Mouse (Mus musculus) megakaryocyte, adult 5-6 weeks (primary cell): ENCODE data around the gene Rassf3. TPM values are rescaled to one million over a fixed set of nuclear protein-coding genes. Genes with fewer than 3 reads are reported as not detected.
A peak's percentile ranks its signal among the peaks of the same experiment; 100 is the strongest.

Experiments
- ATAC-seq: 2 replicates; pipeline ENCODE4 v1.8.0; 2016; ENCODE audit warnings: mild to moderate bottlenecking, inconsistent platforms; ENCODE audit not compliant: poor library complexity, severe bottlenecking
- total RNA-seq, 2 experiments: library from RNA; stranded (forward) in 1 of 2; stranded (reverse) in 1 of 2; fragments of 153-499, 151-499 nt in 1 of 2; fragments of 221-1000, 200-1000 nt in 1 of 2; gene quantifications; 2 replicates each; pipeline versions ENCODE4 v1.2.3 to v1.2.4; 2015 to 2017

Gene Rassf3
- total RNA-seq, 2 experiments from 2014 or later, result 56.4 to 65.7 TPM

DNA sequence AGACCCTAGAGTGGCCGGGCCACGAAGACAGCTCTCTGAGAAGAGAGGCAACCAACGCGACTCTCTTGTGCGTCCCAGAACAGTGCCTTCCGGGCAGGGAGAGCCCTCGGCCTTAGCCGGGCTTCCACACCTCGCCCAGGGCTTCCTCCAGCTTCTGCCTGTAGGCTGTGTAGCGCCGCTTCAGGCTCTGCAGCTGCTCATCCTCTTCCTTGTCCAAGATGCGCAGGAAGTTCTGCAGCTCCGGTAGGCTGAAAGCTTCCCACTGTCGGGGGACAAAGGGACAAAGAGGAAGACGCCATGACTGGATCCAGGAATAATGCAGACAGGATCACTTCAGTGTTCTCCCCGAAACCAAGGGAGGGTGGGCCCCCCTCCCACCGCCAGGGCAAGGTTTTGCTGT, 63.3 kb downstream of the Rassf3 start:
- ATAC-seq, result no peak

GRCm38 (mm10) chr10:121411721-121412455, 64.3 kb downstream of the Rassf3 start:
- no peak for ATAC-seq

GRCm38 (mm10) chr10:121409717-121410116, 66.4 kb downstream of the Rassf3 start:
- ATAC-seq, result peak; percentile 61

GRCm38 (mm10) chr10:121403946-121404345, 72.2 kb downstream of the Rassf3 start:
- no peak for ATAC-seq

DNA sequence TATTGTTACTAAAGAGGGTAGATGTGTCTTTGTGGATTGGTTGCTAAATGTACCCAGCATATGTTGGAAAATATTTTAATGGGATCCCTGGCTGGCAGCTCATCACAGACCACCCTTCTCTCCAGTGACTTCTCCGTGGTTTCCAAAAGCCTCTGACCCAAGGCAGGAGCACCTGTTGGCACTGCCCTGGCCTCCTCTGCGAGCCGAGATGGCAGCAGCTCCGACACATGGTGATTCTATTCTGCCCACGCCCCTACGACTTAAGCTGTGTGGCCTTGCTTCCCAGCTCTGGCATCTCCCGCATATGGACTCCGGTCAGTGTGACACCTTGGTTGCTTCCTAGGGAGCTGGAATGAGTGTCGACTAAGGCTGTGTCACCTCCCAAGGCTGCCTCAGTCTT, 73.0 kb downstream of the Rassf3 start:
- no peak for ATAC-seq

GRCm38 (mm10) chr10:121401005-121401404, 75.1 kb downstream of the Rassf3 start:
- ATAC-seq, result no peak

DNA sequence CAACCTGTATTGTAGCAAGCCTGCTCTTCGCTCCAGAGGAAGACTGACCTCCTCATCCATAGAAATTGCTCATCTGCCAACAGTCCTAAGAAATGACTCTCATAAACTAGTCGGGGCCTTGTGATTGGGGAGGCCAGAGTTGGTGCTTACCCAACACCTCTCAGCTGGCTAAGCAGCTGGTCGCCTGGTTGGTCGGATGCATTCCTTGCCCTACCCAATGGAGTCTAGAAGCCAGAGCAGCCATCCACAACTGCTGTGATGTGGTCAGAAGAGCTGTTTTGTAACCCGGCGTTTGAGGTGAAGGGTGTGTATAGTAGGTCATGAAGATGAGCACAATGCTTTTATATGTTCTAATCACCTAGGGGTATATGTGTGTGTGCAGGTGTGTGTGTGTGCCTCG, 77.5 kb downstream of the Rassf3 start:
- ATAC-seq, result no peak

- ATAC-seq, result no peak
Observed at GRCm38 (mm10) chr10:121395542-121396176, 80.5 kb downstream of the Rassf3 start.

GRCm38 (mm10) chr10:121394789-121395325, 81.3 kb downstream of the Rassf3 start:
- ATAC-seq, result no peak

DNA sequence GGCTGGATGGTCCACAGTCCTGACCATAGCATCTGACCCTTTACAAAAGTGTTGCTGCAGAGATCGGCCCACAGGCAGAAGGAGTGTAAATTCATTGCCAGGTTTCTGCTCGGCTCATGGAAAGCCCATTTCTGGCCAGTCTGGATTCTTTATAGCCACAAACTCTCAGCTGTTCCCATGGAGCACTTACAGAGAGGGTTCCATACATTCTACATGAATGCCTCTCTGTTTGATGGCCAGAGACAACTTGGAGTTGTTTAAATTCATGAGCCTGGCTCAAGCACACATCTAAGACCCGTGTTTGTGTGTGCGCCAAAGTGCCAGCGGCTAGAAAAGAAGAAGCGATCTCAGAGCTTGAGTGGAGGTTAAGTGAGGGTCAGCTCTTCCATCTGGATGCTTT, 81.9 kb downstream of the Rassf3 start:
- no peak for ATAC-seq

DNA sequence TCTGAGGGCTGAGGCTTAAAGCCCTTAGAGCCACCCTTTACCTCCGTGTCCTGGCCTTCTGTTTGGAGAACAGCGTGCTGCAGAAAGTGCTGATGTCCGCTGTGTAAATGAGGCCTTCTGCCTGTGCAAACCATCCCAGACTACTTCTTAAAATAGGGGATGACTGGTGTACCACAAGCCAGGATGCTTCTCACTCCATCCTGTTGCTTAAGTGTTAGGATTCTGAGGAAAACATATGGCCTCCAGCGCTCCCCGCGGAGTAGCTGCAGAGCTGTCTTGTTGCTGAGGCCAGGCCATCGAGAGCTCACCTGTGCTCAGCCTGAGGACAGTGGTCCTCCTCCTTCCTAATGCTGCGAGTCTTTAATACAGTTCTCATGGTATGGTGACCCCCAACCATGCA, 84.2 kb downstream of the Rassf3 start:
- ATAC-seq, result no peak

- ATAC-seq, result no peak
Observed at GRCm38 (mm10) chr10:121390602-121391001, 85.5 kb downstream of the Rassf3 start.

GRCm38 (mm10) chr10:121386347-121386746, 89.8 kb downstream of the Rassf3 start:
- ATAC-seq, result no peak

- ATAC-seq, result no peak
Observed at GRCm38 (mm10) chr10:121385695-121386094, 90.5 kb downstream of the Rassf3 start.

DNA sequence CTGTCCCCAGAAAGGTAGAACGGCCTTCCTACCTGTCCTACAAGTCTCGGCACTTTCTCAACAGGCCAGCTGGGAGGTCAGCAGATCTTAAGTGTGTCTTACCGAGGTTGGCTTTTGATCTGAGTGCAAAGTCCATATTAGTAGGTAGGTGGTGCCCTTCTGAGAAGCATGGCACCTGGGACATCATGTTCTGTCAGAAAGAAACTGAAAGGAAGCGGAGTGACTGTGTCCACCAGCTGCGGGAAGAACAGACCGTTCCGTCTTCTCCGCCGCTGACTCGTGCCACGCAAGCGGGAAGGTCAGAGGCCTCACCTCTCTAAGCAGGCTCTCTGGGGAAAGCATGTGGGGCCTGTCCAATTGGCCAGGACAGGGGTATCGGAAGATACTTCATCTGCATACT, 91.4 kb downstream of the Rassf3 start:
- ATAC-seq, result no peak

GRCm38 (mm10) chr10:121381280-121381679, 94.9 kb downstream of the Rassf3 start:
- no peak for ATAC-seq

DNA sequence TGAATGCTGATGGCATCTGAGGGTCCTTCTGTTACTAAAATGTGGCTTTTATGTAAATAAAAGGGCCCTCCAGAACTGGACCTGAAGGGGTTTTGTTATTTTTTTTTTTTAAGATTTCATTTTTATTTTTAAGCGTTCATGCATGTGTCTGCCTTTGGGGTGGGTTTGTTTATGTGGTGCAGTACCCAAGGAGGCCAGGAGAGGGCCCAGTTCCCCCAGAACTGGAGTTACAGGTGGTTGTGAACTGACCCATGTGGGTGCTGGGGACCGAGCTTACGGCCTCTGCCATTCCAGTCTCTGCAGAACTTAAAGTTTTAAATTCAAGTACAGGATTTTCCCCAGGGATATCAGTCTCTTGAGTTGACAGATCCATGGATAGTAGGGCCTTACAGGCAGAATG, 96.8 kb downstream of the Rassf3 start:
- ATAC-seq, result no peak

- ATAC-seq, result peak; percentile 46
Observed at GRCm38 (mm10) chr10:121376530-121377271, 99.4 kb downstream of the Rassf3 start.

- no peak for ATAC-seq
Observed at GRCm38 (mm10) chr10:121375649-121376493, 100.3 kb downstream of the Rassf3 start.
